Mouse (Mus musculus): ENCODE data around the gene Med12l.

DNA sequence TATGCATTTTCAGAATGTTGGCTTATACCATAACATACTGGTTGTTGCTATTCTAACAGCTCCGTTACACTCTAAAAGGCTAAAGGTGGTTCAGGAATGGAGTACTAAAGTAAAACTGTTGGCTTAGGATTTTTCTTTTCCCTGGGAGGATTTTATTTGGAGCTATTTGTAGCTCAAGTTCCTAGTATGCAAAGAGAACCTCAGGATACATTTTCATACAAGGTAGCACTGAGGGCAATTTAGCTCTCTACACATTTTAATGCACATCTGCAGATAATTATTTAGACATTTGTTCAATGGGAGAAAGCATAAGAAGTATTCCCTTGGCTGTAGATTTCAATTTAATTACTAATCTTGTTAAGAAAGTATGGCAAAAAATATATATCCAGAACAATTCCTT lies 356.3 kb downstream of the Med12l start:
- TF ChIP-seq CTCF (IDR thresholded peaks at IDR 0.05; ENCODE audit: insufficient read depth, low read length) (no peak), POLR2A (IDR thresholded peaks at IDR 0.05; ENCODE audit: borderline replicate concordance, extremely low read depth, low read depth, low read length) (no peak)

Data from lung, adult 2 months (tissue).